Mouse (Mus musculus) embryonic fibroblast, embryonic 13.5 days (primary cell): ENCODE data around the gene Tapt1.

Experiments
- CTCF ChIP-seq: IDR thresholded peaks from 2 replicates; pipeline ENCODE4 v1.5.1; 2011; ENCODE audit warnings: mild to moderate bottlenecking, control low read depth, low read length, moderate library complexity, borderline replicate concordance; ENCODE audit not compliant: insufficient read depth
- POLR2A ChIP-seq: IDR thresholded peaks from 2 replicates; pipeline ENCODE4 v1.6.1; 2011; ENCODE audit warnings: low read depth, mild to moderate bottlenecking, control low read depth, low read length, moderate library complexity

- TF ChIP-seq CTCF (no peak), POLR2A (no peak)
These were observed 63.6 kb downstream of the Tapt1 start for GRCm38 (mm10) chr5:44162786-44163185.
